Mouse (Mus musculus) adrenal gland, postnatal 10 days (tissue): Measurements from ENCODE around the gene Rab1b. TPM values are rescaled to one million over a fixed set of nuclear protein-coding genes. Genes with fewer than 3 reads are reported as not detected.
"Not testable (repeated sequence)": the region's sequence is repeated elsewhere in the genome, so short reads cannot be mapped to it uniquely, and the experiment has no call there.

ENCODE experiments used
- DNase-seq: peaks from one replicate; pipeline ENCODE4 v3.0.0; 2021; ENCODE audit warnings: mixed read lengths
- total RNA-seq, 2 experiments: library from RNA; stranded (reverse); gene quantifications; 2 replicates each; pipeline ENCODE4 v1.2.3; 2021

Rab1b gene
- total RNA-seq, 2 experiments from 2014 or later: 179 to 197 TPM

- DNase-seq: no peak
Measured at GRCm38 (mm10) chr19:5097521-5098362, 9.1 kb downstream of the Rab1b start.

- DNase-seq: no peak
Measured at GRCm38 (mm10) chr19:5095887-5096474, 10.9 kb downstream of the Rab1b start.

- no peak for DNase-seq
Measured at GRCm38 (mm10) chr19:5094746-5095417, 12.0 kb downstream of the Rab1b start.

DNA sequence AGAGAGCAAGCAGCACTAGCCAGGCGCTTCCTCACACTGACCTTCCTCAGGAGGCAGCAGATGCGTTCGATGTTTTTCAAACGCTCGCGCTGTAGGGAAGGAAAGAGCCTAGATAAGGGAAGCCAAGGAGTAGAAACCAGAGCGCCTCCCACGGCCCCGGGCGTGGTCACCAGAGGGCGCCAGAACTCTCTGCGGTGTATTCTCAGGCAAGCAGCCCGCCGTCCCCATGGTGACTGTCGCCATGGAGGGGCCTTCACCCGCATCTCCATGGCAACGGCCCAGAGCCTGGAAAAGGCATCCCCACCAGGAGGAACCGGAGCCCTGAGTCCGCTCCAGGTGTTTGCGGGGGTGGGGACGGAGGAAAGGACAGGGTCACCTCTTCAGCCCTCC is 12.6 kb downstream of the Rab1b start:
- peak; percentile 97 for DNase-seq

DNA sequence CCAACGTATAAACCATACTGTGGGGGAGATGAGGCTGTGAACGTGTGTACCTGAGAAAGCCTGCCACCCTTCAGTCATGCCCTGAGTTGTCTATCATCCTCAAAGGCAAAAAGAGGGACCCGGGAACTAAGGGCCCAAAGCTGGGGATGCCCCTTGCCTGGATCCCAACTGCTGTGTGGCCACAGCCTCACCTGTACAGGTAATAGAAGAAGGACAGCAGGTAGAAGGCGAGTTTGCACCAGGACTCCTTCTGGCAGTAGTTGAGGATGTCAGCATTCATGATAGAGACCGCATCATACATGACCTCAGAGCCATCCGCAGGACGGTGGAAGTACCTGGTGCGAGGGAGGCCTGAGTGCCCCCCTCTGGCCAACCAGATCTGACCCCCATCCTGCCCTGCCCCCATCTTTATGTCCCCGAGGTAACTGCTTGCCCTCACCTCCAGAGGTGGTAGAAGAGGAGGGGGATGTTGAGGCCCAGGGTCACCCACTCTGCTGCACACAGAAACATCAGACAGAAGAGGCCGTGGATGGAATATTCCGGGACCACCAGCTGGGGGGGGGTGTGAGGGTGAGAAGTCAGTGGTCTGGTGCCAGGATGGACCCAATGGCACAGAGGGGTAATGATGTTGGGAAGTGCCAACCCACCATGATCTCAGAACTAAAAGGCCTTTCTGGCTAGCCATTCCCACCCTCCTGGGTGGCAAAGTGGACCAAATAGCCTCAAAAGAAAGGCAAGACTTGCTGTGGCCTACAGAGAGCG is 13.2 kb downstream of the Rab1b start:
- no peak for DNase-seq

DNA sequence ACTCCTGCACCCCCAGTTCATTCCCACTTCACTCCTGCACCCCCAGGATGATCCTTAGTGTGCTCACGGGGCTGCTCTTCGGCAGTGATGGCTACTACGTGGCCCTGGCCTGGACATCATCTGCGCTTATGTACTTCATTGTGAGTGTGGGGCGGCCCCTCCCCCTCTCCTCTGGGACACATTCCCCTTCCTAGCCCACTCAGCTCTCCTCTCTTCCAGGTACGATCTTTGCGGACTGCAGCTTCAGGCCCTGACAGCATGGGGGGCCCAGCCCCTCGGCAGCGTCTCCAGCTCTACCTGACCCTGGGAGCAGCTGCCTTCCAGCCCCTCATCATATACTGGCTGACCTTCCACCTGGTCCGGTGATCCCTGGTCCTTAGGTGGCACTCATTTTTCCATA is 14.8 kb downstream of the Rab1b start:
- DNase-seq: no peak

DNA sequence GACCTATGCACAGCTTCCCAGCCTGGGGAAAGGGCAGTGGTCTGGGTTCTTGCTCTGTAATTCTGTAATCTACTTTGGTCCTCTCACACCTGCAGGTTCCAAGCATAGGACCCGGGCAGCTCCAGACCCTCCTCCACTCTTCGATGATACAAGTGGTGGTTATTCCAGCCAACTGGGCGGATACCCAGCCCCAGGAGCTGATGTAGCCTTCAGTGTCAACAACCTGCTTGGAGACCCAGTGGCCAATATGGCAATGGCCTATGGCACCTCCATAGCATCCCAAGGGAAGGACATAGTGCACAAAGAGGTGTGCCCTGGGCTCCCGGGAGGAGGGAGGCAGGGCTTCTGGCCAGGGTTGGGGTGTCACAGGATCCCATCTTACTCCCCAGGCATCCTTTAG is 17.5 kb downstream of the Rab1b start:
- DNase-seq: no peak

DNA sequence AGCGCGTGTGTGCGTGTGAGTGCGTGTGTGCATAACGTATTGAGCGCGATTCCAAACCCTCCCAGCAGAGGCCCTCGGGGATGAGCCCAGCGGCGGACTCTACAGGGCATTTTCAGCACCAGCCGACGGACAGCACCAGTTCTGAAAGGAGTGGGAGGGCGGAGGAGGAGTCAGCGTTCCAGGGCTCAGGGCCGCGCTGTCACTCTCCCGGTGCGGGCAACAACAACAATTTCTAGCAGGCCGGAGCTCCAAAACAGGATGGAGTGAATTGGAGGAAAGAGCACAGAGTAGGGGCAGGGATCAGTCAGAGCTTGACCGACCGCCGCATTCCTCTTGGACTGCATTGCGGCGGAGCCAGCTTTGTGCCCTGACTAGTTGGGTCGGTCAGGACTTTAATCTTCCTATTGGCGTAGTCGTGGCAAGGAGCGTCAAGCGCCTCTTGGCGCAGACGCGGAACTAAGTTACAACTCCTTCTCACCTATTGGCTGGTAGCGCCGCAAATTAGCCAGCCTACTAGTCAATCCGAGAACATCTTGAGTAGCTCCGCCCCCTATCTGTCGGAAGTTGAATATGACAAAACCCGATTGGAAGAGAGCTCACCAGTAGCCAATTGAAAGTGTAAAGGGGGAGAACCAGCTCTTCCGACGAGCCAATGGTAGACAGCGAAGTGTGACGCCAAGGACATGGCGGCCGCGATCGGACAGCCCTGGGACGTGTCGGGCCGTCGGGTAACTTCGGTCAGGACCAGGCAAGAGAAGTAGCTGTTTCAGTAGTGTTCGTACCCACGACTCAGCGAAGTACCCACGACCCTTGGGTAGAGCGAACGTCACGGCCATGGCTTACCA is 18.8 kb downstream of the Rab1b start, which contains the start of gene Yif1a:
Gene Yif1a, plus strand, starts transcription at position 655 of the 845 bp plus-strand sequence.
- peak; percentile 95 for DNase-seq

GRCm38 (mm10) chr19:5086533-5086932 is 20.3 kb downstream of the Rab1b start:
- not testable (repeated sequence) for DNase-seq

DNA sequence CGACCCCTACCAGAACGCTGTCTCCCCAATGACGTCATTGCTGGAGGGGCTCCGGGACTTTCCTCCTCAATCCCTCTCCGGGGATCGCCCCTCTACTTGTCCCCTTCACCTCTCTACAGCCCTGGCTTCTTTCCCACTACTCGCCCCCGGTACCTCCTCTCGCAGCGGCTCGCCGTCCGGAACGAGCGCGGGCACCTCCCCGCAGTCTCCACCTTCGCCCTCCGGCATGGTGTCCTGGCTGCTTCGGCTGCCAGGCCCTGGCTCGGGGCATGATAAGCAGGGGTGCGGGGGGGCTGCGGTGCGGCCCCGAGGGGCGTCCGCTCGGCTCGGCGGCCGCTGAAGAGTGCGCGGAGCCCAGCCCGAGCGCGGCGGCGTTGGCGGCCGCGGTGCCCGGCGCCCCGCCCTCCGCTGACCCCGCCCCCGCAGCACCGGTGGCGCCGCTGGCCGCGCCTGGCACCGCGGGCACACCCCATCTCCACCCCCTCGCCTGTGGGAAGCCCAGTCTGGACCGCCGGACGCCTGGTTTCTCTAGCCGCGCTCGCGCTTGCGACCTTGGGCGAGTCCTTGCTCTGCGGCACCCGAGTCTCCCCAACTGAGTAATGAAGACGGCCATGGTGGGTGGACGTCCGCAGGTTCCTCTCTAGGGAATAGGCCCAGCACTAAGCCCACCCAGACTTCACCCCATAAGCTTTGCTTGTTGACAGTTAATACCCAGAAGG is 21.6 kb downstream of the Rab1b start, which contains the start of gene Tmem151a:
Gene Tmem151a, minus strand, starts transcription at position 387 of the 719 bp plus-strand sequence.
- DNase-seq: peak; percentile 75

DNA sequence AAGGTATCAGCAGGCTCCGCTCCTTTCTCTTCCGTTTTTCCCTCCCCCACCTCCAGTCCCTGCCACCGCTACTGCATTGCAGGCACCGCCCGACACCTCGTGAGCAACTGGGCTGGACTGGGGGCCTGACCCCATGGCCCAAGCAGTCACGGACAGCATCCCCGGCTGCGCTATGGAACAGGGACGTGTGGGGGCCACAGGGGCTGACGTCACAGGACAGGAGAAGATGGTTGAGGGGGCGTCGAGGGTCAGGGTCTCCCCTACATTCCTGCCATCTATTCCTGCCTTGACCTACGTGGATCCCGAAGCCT is 22.1 kb downstream of the Rab1b start:
- DNase-seq: no peak

DNA sequence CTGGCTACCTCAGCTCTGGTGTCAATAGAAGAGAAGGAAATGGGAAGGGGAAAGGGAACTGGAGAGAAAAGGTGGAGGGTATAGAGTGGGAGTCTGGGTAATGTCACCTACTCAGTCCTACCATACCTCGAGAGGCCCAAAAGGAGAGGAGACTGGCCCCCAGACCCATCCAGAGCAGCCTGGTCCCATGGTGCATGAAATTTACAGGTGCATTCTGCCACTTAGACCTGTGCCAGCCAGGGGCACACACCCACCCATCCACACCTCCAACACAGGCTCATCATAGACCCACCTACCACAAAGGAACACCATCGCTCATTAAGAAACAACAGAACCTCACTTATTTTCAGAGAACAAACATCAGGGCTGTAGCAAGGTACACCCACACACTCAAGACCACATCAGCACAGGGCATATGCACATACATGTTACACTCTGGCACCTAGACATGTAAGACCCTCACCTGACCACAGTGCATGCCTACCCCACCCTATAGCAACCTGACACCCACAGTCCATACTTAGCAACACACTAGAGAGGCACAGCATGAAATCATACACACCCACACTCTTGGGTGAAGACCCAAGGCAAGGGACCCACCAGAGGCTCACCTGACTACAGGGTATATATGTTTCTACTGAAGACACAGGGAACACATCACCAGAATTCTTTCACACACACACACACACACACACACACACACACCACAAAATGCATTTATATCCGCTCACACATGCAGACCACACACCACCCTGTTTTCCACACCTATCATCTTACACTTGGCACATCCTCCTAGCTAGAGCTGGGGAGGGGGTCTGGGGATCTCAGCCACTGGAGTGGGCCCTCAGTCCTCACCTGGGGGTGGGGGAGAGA is 22.7 kb downstream of the Rab1b start:
- DNase-seq: no peak

DNA sequence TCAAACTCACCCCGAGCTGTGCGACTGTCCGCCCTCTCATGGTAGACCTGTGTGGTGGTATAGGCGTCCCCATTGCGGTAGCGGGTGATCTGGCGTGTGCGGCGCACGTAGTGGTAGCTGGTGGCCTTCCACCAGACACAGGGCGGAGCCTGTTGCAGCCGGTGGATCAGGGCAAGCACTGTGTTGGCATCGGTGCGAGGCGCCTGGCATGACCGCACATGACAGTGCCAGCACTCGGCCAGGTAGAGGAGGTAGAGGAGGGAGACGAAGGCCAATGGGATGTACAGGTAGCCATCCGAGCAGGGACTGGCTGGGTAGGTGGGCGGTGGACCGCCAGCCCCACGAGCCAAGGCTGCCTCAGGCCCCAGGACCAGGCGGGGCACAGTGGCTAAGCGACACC is 24.3 kb downstream of the Rab1b start:
- DNase-seq: no peak

GRCm38 (mm10) chr19:5082005-5082404 is 24.9 kb downstream of the Rab1b start:
- no peak for DNase-seq

DNA sequence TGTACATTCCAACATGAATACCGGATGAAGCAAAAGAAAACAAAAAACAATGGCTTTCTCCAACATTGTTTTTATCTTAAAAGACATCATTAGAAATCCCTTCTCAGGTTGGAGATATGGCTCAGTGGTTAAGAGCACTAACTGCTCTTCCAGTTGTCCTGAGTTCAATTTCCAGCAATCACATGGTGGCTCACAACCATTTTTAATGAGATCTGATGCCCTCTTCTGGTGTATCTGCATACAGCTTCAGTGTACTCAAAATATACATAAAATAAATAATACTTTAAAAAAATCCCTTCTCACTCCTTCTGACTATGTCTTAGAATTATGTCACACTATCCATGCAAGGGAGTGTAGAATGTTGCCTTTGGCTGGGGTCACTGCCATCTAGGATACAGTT is 27.6 kb downstream of the Rab1b start:
- DNase-seq: no peak

GRCm38 (mm10) chr19:5073518-5073917 is 33.4 kb downstream of the Rab1b start:
- DNase-seq: no peak

- peak; percentile 70 for DNase-seq
Measured at GRCm38 (mm10) chr19:5073028-5073427, 33.8 kb downstream of the Rab1b start.

DNA sequence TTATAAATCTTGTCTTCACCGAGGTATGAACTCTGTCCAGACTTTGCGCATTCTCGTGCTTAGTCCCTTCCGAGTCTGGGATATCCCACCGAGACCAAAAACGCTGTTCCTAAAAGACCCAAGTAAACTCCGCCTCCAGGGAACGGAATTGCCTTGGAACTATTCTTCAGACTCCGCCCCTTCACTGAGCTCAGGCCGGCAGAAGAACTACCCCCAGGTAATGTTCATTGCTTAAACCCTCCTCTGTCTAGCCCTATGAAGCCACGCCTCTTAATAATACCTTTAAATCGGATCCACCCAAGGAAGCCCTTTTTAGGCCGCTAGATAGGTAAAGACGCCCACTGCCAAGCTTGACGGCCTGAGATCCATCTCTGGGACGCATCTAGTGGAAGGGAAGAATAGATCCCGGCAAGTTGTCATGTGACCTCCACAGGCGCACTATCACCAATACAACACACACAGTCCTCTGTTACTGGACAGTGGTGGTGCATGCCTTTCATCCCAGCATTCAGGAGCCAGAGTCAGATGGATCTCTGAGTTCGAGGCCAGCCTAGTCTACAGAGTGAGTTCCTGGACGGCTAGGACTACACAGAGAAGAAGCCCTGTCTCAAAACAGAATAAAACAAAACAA is 34.4 kb downstream of the Rab1b start:
- no peak for DNase-seq
